Mouse (Mus musculus) bone marrow macrophage, adult 2 months (primary cell): ENCODE measurements around the gene 2210011C24Rik. TPM values are rescaled to one million over a fixed set of nuclear protein-coding genes. Genes with fewer than 3 reads are reported as not detected.
"Not testable (repeated sequence)": the region's sequence is repeated elsewhere in the genome, so short reads cannot be mapped to it uniquely, and the experiment has no call there.

ENCODE experiments used
- H3K27ac ChIP-seq: 2 replicates; pipeline ENCODE4 v1.5.1; 2012; ENCODE audit warnings: low read depth, low read length; ENCODE audit not compliant: insufficient read depth
- H3K4me1 ChIP-seq: 2 replicates; pipeline ENCODE4 v1.6.1; 2012; ENCODE audit warnings: low read length; ENCODE audit not compliant: control insufficient read depth, insufficient read depth
- H3K4me3 ChIP-seq: 2 replicates; pipeline ENCODE4 v1.5.1; 2012; ENCODE audit warnings: mild to moderate bottlenecking, low read length, moderate library complexity; ENCODE audit not compliant: insufficient read depth
- CTCF ChIP-seq: IDR thresholded peaks from 2 replicates; pipeline ENCODE4 v1.5.1; 2012; ENCODE audit warnings: low read depth, mild to moderate bottlenecking, low read length, moderate library complexity
- POLR2A ChIP-seq: IDR thresholded peaks from 2 replicates; pipeline ENCODE4 v1.6.1; 2012; ENCODE audit warnings: mild to moderate bottlenecking, low read depth, low read length, borderline replicate concordance
- polyA plus RNA-seq: library from polyadenylated mRNA; stranded (reverse); fragments of >200 nt; gene quantifications from 2 replicates; pipeline ENCODE4 v1.2.4, GENCODE M21; 2012; ENCODE audit not compliant: missing spikeins, insufficient read depth, insufficient read length

2210011C24Rik gene
- polyA plus RNA-seq, 1 experiment: 2.4 TPM

DNA sequence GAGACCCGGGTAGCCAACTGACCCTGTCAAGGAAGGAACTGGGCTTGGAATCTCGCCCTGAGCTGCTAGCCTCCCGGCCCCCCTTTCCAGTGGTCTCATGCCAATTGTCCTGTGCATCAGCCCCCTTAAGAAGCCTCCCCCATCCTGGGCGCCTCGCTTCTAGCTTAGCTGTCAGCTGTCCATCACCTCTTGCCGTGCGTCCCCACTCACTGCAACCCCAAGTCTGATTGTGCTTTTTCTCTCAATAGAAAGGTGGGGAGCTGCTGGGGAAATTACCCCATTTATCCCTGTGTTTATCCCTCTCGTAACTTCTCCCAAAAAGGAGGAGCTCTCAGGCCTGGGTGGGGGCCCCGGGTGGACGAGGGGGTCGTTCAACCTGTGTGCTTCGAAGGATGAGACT, 16.0 kb downstream of the 2210011C24Rik start:
- Histone ChIP-seq H3K4me1 (peaks cover 21% of the 10 kb centered on the region), H3K4me3 (peak overlapping the region; percentile 71; the same call in 1 of the 2 replicates)

DNA sequence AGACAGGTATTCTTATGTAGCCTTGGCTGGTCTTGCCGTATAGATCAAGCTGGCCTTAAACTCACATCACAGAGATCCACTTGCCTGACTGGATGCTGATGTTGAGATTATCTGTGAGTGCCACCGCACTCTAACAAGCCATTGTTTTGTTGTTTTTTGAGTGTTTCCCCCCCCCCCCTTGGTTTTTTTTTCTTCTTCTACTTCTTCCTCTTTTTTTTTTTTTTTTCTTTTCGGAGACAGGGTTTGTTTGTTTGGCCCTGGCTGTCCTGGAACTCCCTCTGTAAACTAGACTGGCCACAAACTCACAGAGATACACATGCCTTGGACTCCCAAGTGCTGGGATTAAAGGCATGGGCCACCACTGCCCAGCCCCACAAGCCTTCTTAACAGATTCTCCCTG, 17.9 kb downstream of the 2210011C24Rik start:
- Histone ChIP-seq H3K27ac (peak overlapping the region; percentile 33; the same call in 1 of the 2 replicates), H3K4me3 (no peak overlapping the region), H3K4me1 (peaks cover 28% of the 10 kb centered on the region)
- no peak for TF ChIP-seq CTCF
- TF ChIP-seq POLR2A: no peak

More for the DNA sequence above, 16.0 kb downstream of the 2210011C24Rik start:
- TF ChIP-seq POLR2A (no peak), CTCF (no peak)
- H3K27ac ChIP-seq: 0 out of 2 replicates have a peak overlapping the region, but pooled peaks have one; percentile 70

DNA sequence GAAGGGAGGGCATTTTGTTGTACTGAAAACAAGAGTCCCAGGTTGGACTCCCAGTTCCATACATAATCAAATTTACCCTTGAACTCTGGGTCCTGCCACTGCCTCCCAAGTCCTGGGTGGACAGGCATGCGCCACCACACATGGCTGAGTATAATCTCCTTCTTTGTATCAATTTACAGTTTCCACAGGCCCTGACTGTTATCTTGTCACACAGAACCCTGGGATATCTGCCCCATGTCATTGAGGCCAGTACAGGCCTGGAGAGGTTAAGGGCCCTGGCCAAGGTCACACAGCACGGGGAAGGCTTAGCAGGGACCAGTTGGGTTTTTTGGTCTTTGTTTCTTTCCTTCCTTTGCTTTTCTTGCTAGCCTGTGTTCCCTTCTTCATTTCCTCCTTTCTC, 19.5 kb downstream of the 2210011C24Rik start:
- TF ChIP-seq CTCF: no peak
- TF ChIP-seq POLR2A: no peak
- Histone ChIP-seq H3K27ac (no peak overlapping the region), H3K4me1 (peaks cover 36% of the 10 kb centered on the region), H3K4me3 (no peak overlapping the region)

DNA sequence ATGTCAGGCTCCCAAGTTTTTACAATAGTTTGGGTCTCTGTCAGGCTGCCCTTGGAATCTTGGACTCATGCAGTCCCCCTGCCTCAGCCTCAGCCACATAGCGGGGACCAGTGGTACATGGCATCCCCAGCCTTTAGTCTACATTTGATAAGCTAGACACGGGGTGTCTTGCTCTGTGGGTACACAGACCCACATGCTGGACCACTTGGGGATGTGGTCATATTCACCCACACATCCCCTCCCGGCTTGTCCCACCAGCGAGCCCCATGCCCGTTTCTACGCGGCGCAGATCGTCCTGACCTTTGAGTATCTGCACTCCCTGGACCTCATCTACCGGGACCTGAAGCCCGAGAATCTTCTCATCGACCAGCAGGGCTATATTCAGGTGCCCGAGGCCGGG, 21.8 kb downstream of the 2210011C24Rik start:
- Histone ChIP-seq H3K27ac (no peak overlapping the region), H3K4me1 (peaks cover 34% of the 10 kb centered on the region), H3K4me3 (no peak overlapping the region)
- no peak for TF ChIP-seq CTCF
- TF ChIP-seq POLR2A: no peak

DNA sequence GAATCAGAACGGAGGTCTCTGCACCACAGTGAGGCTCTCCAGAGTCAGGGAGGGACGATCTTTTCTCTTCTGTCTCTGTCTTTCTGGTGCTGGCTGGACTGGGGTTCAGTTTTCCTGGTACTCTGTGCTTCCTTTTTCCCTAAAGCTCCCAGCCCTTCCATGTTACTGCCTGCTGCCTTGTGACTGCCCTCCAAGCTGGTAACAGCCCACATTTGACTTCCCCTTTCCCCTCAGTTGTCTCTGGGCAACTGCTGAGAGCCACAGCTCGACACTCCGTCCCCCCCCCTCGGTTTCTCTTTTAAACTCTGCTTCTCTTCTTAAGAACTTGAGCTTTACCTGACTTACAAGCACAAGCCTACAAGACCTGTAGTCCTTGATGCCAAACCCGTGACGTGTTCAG, 22.7 kb downstream of the 2210011C24Rik start:
- peaks cover 28% of the 10 kb centered on the region for H3K4me1 ChIP-seq
- TF ChIP-seq POLR2A: no peak; the same call in 1 of the 2 replicates
- peak overlapping the region; percentile 31 for H3K4me3 ChIP-seq
- peak overlapping the region; percentile 85 for H3K27ac ChIP-seq

DNA sequence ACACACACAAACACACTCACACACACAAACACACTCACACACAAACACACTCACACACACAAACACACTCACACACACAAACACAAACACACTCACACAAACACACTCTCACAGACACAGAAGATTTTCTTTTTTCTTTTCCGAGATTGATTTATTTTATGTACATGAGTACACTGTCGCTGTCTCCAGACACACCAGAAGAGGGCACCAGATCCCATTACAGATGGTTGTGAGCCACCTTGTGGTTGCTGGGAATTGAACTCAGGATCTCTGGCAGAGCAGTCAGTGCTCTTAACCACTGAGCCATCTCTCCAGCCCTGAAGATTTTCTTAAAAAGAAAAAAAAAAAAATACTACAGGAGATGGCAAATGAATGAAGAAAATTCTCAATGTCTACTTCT, 28.7 kb downstream of the 2210011C24Rik start:
- H3K4me1 ChIP-seq, H3K4me3 ChIP-seq, H3K27ac ChIP-seq: not testable (repeated sequence)

DNA sequence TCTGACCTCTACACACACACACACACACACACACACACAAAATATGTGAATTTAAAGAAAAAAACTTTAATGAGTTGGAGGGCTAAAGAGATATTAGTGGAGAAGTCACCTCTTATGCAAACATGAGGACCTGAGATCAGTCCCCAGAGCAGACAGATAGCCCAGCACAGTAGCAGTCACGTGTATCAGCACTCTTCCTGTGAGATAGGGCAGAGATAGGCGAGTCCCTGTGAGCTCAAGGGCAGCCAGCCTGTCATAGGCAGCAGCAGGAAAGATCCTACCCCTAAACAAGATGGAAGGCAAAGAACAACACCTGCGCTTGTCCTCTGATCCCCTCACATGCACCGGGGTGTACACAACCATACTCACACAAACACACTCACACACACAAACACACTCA, 29.5 kb downstream of the 2210011C24Rik start:
- Histone ChIP-seq H3K4me3 (no peak overlapping the region), H3K4me1 (peaks cover 8% of the 10 kb centered on the region), H3K27ac (no peak overlapping the region)
- TF ChIP-seq CTCF (no peak), POLR2A (no peak)

DNA sequence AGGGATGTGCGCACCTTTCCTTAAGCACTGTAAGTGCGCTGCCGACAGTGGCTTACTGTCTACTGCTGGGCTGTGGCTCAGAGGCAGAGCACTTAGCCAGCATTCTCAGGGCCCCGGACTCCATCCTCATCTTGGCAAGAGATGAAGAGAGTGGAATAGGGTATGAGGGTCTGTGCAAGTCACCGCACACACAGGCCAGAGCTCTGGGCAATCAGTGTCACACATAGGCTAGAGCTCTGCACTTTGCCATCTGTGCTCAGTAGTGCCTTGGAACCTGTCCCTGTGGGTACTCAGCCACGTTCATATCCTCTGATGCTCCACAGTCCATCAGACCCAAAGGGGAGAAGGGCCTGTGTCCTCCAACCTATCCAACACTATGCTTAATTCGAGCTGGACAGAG, 30.4 kb downstream of the 2210011C24Rik start:
- peaks cover 17% of the 10 kb centered on the region for H3K4me1 ChIP-seq
- H3K27ac ChIP-seq: no peak overlapping the region
- TF ChIP-seq POLR2A (no peak), CTCF (no peak)
- H3K4me3 ChIP-seq: no peak overlapping the region

DNA sequence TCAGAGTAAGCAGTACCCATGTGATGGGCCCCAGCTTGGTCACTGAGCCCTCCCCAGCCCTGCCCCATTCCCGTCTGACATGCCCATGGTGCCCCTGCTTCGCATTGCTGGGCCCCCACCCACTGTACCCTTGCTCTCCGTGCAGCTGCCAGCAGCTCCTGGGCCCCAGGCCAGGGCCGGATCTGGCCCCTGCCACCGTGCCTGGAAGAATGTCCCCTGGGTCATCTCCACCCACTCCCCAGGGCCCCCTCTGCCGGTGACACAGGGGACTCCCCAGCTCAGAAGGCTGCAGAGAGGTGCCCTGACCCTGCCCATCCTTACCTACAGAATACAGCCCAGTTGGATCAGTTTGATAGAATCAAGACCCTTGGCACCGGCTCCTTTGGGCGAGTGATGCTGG, 31.1 kb downstream of the 2210011C24Rik start:
- H3K4me3 ChIP-seq: no peak overlapping the region
- TF ChIP-seq POLR2A: no peak
- no peak for TF ChIP-seq CTCF
- H3K27ac ChIP-seq: no peak overlapping the region
- H3K4me1 ChIP-seq: peaks cover 19% of the 10 kb centered on the region

DNA sequence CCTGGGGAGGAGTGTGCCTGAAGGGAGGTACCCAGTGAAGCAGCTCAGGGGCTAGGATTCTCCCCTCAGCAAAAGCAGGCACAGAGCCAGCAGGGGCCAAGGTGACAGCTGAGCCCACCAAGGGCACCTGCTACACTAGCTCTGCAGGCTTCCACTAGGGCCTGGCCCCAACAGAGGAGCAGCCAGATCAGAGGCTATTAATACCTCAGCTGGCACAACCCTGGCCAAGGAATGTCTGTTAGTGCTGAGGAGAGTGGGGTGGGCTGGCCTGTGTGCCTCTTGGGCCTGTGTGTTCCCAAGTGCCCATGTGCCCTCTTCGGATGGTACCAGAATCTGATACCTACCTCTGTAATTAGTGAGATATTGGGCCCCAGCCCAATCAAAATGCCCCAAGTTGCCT, 31.7 kb downstream of the 2210011C24Rik start:
- TF ChIP-seq CTCF: no peak
- H3K4me1 ChIP-seq: peaks cover 19% of the 10 kb centered on the region

DNA sequence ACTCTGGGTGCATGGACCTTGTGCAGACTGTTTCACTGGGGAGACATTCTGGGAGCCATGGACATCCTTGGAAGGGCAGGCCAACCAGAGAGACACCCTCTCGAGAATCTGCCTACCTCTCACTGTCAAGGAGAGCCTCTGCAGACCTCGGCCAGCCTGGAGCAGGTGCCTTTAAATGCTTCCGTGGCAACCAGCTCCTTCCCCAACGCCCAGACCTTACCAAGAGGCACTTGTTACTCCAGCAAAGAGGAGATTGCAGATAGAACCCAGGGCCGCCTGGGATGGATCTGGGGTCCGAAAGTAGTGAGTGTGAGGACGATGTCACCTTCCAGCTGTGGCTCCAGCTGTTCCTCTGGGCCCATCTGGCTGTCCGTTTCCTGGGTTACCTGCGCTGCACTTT, 33.8 kb downstream of the 2210011C24Rik start:
- TF ChIP-seq CTCF (no peak), POLR2A (no peak)
- Histone ChIP-seq H3K27ac (peak overlapping the region; percentile 39; the same call in 1 of the 2 replicates), H3K4me1 (peaks cover 26% of the 10 kb centered on the region), H3K4me3 (no peak overlapping the region)

More for the DNA sequence above, 31.7 kb downstream of the 2210011C24Rik start:
- no peak overlapping the region for H3K27ac ChIP-seq
- no peak overlapping the region for H3K4me3 ChIP-seq
